Mouse (Mus musculus) lung, postnatal 0 days (tissue): ENCODE measurements around the gene Amotl1.

Experiments
- CTCF ChIP-seq: IDR thresholded peaks from 2 replicates; pipeline ENCODE4 v1.5.1; 2016; ENCODE audit warnings: antibody characterized with exemption, mild to moderate bottlenecking
- EP300 ChIP-seq: IDR thresholded peaks from 2 replicates; pipeline ENCODE4 v1.6.1; 2016; ENCODE audit warnings: antibody characterized with exemption, mild to moderate bottlenecking, control low read depth

- TF ChIP-seq CTCF, result no peak
- no peak for TF ChIP-seq EP300
Observed at GRCm38 (mm10) chr9:14636244-14636643, 8.6 kb downstream of the Amotl1 start.
